Mouse (Mus musculus): ENCODE results near the gene Smarcd3. TPM values are rescaled to one million over a fixed set of nuclear protein-coding genes. Genes with fewer than 3 reads are reported as not detected.

Gene Smarcd3
- total and polyA plus RNA-seq, 3 experiments, result 1.3 to 2.2 TPM; not detected in 1

Other genes starting within 250 kb of the Smarcd3 start
- gene Atg9b, start 232.3 kb downstream of the Smarcd3 start, total RNA-seq (2012; rRNA removed), result 0.46 and 0.81 TPM in 2 replicates
- 0.68 and 0.86 TPM in 2 replicates for gene Atg9b, start 232.3 kb downstream of the Smarcd3 start, total RNA-seq (2014; rRNA removed)
- 1.1 and 1.3 TPM in 2 replicates for gene Atg9b, start 232.3 kb downstream of the Smarcd3 start, polyA plus RNA-seq (2012; ENCODE audit: insufficient read length, low read depth)
- 50.3 and 58.7 TPM in 2 replicates for gene Abcb8, start 230.7 kb downstream of the Smarcd3 start, total RNA-seq (2012; rRNA removed)
- 31.0 and 34.7 TPM in 2 replicates for gene Abcb8, start 230.7 kb downstream of the Smarcd3 start, total RNA-seq (2014; rRNA removed)
- gene Abcb8, start 230.7 kb downstream of the Smarcd3 start, polyA plus RNA-seq (2012; ENCODE audit: insufficient read length, low read depth), result 36.9 and 45.4 TPM in 2 replicates
- 0.25 TPM in 1 of 2 replicates, not detected in the other for gene Asic3, start 211.0 kb downstream of the Smarcd3 start, total RNA-seq (2012; rRNA removed)
- gene Asic3, start 211.0 kb downstream of the Smarcd3 start, total RNA-seq (2014; rRNA removed), result not detected in 2 replicates
- 1.1 and 1.3 TPM in 2 replicates for gene Asic3, start 211.0 kb downstream of the Smarcd3 start, polyA plus RNA-seq (2012; ENCODE audit: insufficient read length, low read depth)
- 10.4 and 12.1 TPM in 2 replicates for gene Cdk5, start 200.9 kb downstream of the Smarcd3 start, total RNA-seq (2012; rRNA removed)
- 7.4 and 9.2 TPM in 2 replicates for gene Cdk5, start 200.9 kb downstream of the Smarcd3 start, total RNA-seq (2014; rRNA removed)
- gene Cdk5, start 200.9 kb downstream of the Smarcd3 start, polyA plus RNA-seq (2012; ENCODE audit: insufficient read length, low read depth), result 25.1 and 26.6 TPM in 2 replicates
- gene Slc4a2, start 200.6 kb downstream of the Smarcd3 start, total RNA-seq (2012; rRNA removed), result 17.2 and 18.6 TPM in 2 replicates
- 12.7 and 12.9 TPM in 2 replicates for gene Slc4a2, start 200.6 kb downstream of the Smarcd3 start, total RNA-seq (2014; rRNA removed)
- gene Slc4a2, start 200.6 kb downstream of the Smarcd3 start, polyA plus RNA-seq (2012; ENCODE audit: insufficient read length, low read depth), result 27.2 and 27.3 TPM in 2 replicates
- 61.2 and 61.4 TPM in 2 replicates for gene Fastk, start 179.1 kb downstream of the Smarcd3 start, total RNA-seq (2012; rRNA removed)
- gene Fastk, start 179.1 kb downstream of the Smarcd3 start, total RNA-seq (2014; rRNA removed), result 41.8 and 44.8 TPM in 2 replicates
- 88.0 and 88.1 TPM in 2 replicates for gene Fastk, start 179.1 kb downstream of the Smarcd3 start, polyA plus RNA-seq (2012; ENCODE audit: insufficient read length, low read depth)
- 9.6 and 13.1 TPM in 2 replicates for gene Tmub1, start 176.6 kb downstream of the Smarcd3 start, total RNA-seq (2012; rRNA removed)
- gene Tmub1, start 176.6 kb downstream of the Smarcd3 start, total RNA-seq (2014; rRNA removed), result 6.1 and 7.6 TPM in 2 replicates
- gene Tmub1, start 176.6 kb downstream of the Smarcd3 start, polyA plus RNA-seq (2012; ENCODE audit: insufficient read length, low read depth), result 8.6 and 11.2 TPM in 2 replicates
- gene Agap3, start 172.2 kb downstream of the Smarcd3 start, total RNA-seq (2012; rRNA removed), result 43.5 and 46.3 TPM in 2 replicates
- gene Agap3, start 172.2 kb downstream of the Smarcd3 start, total RNA-seq (2014; rRNA removed), result 12.8 and 15.4 TPM in 2 replicates
- gene Agap3, start 172.2 kb downstream of the Smarcd3 start, polyA plus RNA-seq (2012; ENCODE audit: insufficient read length, low read depth), result 37.9 and 38.0 TPM in 2 replicates
- gene Gbx1, start 97.2 kb downstream of the Smarcd3 start, total RNA-seq (2012; rRNA removed), result 0.04 and 0.08 TPM in 2 replicates
- not detected in 2 replicates for gene Gbx1, start 97.2 kb downstream of the Smarcd3 start, total RNA-seq (2014; rRNA removed)
- 0.07 and 0.13 TPM in 2 replicates for gene Gbx1, start 97.2 kb downstream of the Smarcd3 start, polyA plus RNA-seq (2012; ENCODE audit: insufficient read length, low read depth)
- gene Asb10, start 83.4 kb downstream of the Smarcd3 start, total RNA-seq (2012; rRNA removed), result not detected in 2 replicates
- not detected in 2 replicates for gene Asb10, start 83.4 kb downstream of the Smarcd3 start, total RNA-seq (2014; rRNA removed)
- gene Asb10, start 83.4 kb downstream of the Smarcd3 start, polyA plus RNA-seq (2012; ENCODE audit: insufficient read length, low read depth), result not detected in 2 replicates
- gene 4931409K22Rik, start 67.6 kb downstream of the Smarcd3 start, total RNA-seq (2012; rRNA removed), result not detected in 2 replicates
- gene 4931409K22Rik, start 67.6 kb downstream of the Smarcd3 start, total RNA-seq (2014; rRNA removed), result not detected in 2 replicates
- gene 4931409K22Rik, start 67.6 kb downstream of the Smarcd3 start, polyA plus RNA-seq (2012; ENCODE audit: insufficient read length, low read depth), result not detected in 2 replicates
- gene Abcf2, start 46.9 kb downstream of the Smarcd3 start, total RNA-seq (2012; rRNA removed), result 118 and 152 TPM in 2 replicates
- 162 and 169 TPM in 2 replicates for gene Abcf2, start 46.9 kb downstream of the Smarcd3 start, total RNA-seq (2014; rRNA removed)
- gene Abcf2, start 46.9 kb downstream of the Smarcd3 start, polyA plus RNA-seq (2012; ENCODE audit: insufficient read length, low read depth), result 160 and 162 TPM in 2 replicates
- gene Chpf2, start 37.7 kb downstream of the Smarcd3 start, total RNA-seq (2012; rRNA removed), result 20.4 and 25.5 TPM in 2 replicates
- 11.2 and 11.9 TPM in 2 replicates for gene Chpf2, start 37.7 kb downstream of the Smarcd3 start, total RNA-seq (2014; rRNA removed)
- gene Chpf2, start 37.7 kb downstream of the Smarcd3 start, polyA plus RNA-seq (2012; ENCODE audit: insufficient read length, low read depth), result 22.8 and 26.9 TPM in 2 replicates
- 48.5 and 58.1 TPM in 2 replicates for gene Nub1, start 61.1 kb upstream of the Smarcd3 start, total RNA-seq (2012; rRNA removed)
- 66.5 and 69.3 TPM in 2 replicates for gene Nub1, start 61.1 kb upstream of the Smarcd3 start, total RNA-seq (2014; rRNA removed)
- 83.2 and 86.2 TPM in 2 replicates for gene Nub1, start 61.1 kb upstream of the Smarcd3 start, polyA plus RNA-seq (2012; ENCODE audit: insufficient read length, low read depth)
- 0.08 TPM in 2 replicates for gene Wdr86, start 106.3 kb upstream of the Smarcd3 start, total RNA-seq (2012; rRNA removed)
- not detected in 2 replicates for gene Wdr86, start 106.3 kb upstream of the Smarcd3 start, total RNA-seq (2014; rRNA removed)
- 0.05 and 0.16 TPM in 2 replicates for gene Wdr86, start 106.3 kb upstream of the Smarcd3 start, polyA plus RNA-seq (2012; ENCODE audit: insufficient read length, low read depth)
- gene Crygn, start 133.6 kb upstream of the Smarcd3 start, total RNA-seq (2012; rRNA removed), result 2.0 TPM in 1 of 2 replicates, not detected in the other
- not detected in 2 replicates for gene Crygn, start 133.6 kb upstream of the Smarcd3 start, total RNA-seq (2014; rRNA removed)
- gene Crygn, start 133.6 kb upstream of the Smarcd3 start, polyA plus RNA-seq (2012; ENCODE audit: insufficient read length, low read depth), result not detected in 2 replicates
- 17.0 and 20.8 TPM in 2 replicates for gene Rheb, start 218.2 kb upstream of the Smarcd3 start, total RNA-seq (2012; rRNA removed)
- 64.1 and 70.4 TPM in 2 replicates for gene Rheb, start 218.2 kb upstream of the Smarcd3 start, total RNA-seq (2014; rRNA removed)
- gene Rheb, start 218.2 kb upstream of the Smarcd3 start, polyA plus RNA-seq (2012; ENCODE audit: insufficient read length, low read depth), result 41.0 and 46.2 TPM in 2 replicates